Mouse (Mus musculus): ENCODE measurements at regions not wholly inside any gene's neighbourhood (a gene's known extent, or its start where the extent isn't known, plus 50 kb on each side); places are given as distances from the start of the nearest gene placed in this dataset.
"Not testable (repeated sequence)": the region's sequence is repeated elsewhere in the genome, so short reads cannot be mapped to it uniquely, and the experiment has no call there.

DNA sequence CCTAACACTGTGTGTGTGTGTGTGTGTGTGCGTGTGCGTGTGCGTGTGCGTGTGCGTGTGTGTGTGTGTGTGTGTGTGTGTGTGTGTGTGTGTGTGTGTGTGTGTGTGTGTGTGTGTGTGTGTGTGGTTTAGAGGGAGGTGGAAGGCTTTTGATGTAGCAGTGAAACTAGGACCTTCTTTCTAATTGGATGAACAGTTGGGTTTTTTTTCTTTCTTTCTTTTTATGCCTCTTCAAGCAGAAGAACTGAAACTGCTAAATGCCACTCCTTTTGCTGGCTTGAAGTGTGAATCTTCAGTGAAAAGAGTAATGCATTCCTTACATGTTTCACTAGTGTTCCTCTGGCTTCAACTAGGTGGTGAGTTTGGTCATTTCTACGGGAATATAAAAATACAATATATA is 524.6 kb upstream of the Olfr1507 start:
- DNase-seq (ENCODE audit: low spot score) = not testable (repeated sequence)

DNA sequence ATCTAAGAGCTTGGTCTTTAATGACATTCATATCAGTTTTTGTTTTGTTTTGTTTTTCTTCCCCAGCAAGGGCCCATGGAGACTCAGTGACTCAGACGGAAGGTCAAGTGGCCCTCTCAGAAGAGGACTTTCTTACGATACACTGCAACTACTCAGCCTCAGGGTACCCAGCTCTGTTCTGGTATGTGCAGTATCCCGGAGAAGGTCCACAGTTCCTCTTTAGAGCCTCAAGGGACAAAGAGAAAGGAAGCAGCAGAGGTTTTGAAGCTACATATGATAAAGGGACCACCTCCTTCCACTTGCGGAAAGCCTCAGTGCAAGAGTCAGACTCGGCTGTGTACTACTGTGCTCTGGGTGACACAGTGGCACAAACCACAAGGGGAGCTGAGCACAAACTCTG is 512.2 kb upstream of the Olfr1507 start:
- not testable (repeated sequence) for DNase-seq (ENCODE audit: low spot score)

DNA sequence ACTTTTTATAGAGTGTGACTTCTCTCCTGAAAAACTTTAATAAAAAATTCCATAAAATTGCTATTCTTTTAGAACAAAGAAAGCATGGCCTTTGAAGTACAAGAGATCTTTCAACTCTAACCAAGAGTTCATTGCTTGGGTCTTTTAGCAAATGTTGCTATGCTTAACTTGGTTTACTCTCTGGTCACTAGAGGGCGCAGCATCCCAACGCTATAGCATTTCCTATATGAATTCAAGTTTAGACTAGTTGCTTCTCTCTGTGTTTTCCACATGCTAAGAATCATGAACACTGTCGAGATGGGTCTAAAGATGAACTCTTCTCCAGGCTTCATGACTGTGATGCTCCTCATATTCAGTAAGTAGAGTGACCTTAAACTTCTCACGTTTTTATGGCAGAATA is 511.8 kb upstream of the Olfr1507 start:
- not testable (repeated sequence) for DNase-seq (ENCODE audit: low spot score)

- not testable (repeated sequence) for DNase-seq (ENCODE audit: low spot score)
These were observed 505.7 kb upstream of the Olfr1507 start for GRCm38 (mm10) chr14:53001289-53001688.

GRCm38 (mm10) chr14:52992106-52992760 is 496.7 kb upstream of the Olfr1507 start:
- DNase-seq (ENCODE audit: low spot score) = not testable (repeated sequence)

GRCm38 (mm10) chr14:52991328-52991665 is 495.7 kb upstream of the Olfr1507 start:
- DNase-seq (ENCODE audit: low spot score) = not testable (repeated sequence)

DNA sequence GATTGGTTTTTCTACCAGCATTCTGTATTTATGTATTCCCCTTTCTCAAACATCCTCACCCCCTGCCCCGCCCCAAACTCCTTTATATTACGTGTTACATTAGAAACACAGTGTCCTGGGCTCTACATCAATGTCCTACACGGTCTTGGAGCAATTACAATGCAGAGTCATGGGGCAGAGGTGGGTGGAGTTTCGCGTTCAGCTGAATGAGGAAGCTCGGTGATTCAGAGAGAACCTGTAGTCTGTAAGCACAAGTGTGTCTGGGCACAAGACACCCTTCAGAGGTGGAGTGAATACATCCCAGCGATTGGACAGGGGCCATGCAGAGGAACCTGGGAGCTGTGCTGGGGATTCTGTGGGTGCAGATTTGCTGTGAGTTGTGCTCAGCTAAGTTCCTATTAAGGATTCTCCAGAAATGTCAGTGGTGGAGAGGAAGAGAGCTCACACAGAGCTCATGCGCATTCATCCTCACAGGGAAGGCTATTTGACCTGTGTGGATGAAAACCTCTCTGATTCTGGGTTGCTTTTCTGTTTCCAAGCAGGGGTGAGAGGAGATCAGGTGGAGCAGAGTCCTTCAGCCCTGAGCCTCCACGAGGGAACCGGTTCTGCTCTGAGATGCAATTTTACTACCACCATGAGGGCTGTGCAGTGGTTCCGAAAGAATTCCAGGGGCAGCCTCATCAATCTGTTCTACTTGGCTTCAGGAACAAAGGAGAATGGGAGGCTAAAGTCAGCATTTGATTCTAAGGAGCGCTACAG is 495.2 kb upstream of the Olfr1507 start:
- DNase-seq (ENCODE audit: low spot score) = not testable (repeated sequence)

- DNase-seq (ENCODE audit: low spot score) = not testable (repeated sequence)
These were observed 494.4 kb upstream of the Olfr1507 start for GRCm38 (mm10) chr14:52989940-52990339.

- not testable (repeated sequence) for DNase-seq (ENCODE audit: low spot score)
These were observed 493.0 kb upstream of the Olfr1507 start for GRCm38 (mm10) chr14:52988563-52988962.

GRCm38 (mm10) chr14:52972207-52973003 is 476.9 kb upstream of the Olfr1507 start:
- not testable (repeated sequence) for DNase-seq (ENCODE audit: low spot score)

- not testable (repeated sequence) for DNase-seq (ENCODE audit: low spot score)
These were observed 466.6 kb upstream of the Olfr1507 start for GRCm38 (mm10) chr14:52962110-52962509.

DNA sequence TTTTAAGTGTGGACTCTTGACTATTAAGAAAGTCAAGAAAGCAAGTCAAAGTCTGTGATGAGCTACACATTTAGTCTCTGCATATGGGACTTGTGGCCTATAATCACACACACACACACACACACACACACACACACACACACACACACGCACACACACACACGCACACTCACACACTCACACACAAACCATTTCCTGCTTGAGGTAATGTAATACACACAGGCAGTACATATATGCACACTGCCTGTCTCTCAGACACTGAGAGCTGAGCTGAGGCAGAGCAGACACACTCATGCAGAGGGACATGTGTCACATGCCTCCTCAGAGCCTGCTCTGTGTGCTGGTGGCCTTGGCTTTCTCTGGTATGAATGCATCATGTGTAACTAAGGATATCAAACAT is 461.0 kb upstream of the Olfr1507 start:
- DNase-seq (ENCODE audit: low spot score) = not testable (repeated sequence)

DNA sequence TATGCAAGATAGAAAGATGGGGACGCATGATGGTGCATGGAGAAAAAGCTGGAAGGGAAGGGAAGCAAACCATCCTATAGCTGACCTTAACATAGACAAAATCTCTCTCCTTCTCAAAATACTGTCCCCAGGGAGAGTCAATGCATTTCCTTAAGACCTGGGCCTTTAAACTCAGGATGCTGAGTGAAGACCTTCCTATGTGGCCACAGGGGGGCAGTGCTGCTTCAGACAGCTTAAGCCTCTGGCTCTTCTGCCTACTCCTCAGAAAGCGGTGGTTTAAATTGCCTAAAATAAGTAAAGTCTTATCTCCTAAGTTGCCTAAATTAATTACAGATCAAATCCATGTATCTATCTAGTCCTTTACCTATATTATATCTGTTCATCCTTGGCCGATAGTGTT is 449.4 kb upstream of the Olfr1507 start:
- DNase-seq (ENCODE audit: low spot score) = not testable (repeated sequence)

DNA sequence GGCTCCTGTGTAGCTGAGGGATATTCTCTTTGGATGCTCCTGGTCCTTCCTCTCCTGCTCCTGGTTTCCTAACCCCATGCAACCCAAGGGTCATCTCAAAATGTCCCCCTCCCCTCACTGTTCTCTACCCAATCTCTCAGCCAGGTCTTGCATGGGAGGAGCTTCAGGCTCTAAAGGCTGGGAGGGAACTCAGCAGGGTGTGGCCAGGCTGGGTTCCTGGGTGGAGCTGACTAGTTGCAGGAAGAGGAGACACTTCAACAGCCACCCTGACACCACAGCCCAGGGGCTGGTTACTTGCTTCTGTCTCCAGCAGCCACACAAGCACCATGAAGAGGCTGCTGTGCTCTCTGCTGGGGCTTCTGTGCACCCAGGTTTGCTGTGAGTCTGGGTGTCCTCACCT is 446.9 kb upstream of the Olfr1507 start:
- not testable (repeated sequence) for DNase-seq (ENCODE audit: low spot score)

DNA sequence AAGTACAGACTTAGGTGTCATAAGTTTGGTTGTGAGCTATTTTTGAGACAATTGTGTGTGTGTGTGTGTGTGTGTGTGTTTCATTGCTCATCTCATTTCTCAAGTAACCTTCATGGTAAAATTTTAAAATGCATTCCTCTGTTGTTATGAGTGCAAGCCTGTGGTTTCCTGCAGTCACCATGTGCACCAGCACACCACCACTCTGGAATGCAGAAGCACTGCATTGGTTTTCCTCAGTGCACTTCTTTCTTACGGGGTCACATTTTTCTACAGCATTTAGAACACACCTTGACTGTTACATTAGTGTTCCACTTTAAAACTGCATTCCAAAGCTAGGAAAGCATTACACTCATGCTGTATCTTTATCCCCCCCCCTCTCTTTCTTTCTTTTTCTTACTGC is 446.2 kb upstream of the Olfr1507 start:
- DNase-seq (ENCODE audit: low spot score) = not testable (repeated sequence)

DNA sequence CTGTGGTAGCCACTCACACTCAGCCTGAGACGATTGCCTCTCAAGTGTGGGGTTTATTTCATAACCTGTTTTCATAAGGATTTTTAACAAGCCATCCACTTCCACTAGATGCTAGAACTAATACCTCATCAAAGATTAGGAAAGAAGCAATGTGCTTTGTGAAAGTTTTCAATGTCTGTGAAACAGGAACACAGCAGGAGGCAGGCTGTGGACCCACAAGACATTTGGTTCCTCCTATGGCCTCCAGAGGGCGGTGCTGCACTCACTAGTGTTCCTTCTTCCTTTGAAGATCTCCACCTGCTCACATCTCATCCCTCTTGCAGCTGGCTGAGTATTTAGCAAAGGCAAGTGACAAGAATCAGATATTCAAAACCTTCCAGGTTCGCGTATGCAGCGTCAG is 424.6 kb upstream of the Olfr1507 start:
- not testable (repeated sequence) for DNase-seq (ENCODE audit: low spot score)

DNA sequence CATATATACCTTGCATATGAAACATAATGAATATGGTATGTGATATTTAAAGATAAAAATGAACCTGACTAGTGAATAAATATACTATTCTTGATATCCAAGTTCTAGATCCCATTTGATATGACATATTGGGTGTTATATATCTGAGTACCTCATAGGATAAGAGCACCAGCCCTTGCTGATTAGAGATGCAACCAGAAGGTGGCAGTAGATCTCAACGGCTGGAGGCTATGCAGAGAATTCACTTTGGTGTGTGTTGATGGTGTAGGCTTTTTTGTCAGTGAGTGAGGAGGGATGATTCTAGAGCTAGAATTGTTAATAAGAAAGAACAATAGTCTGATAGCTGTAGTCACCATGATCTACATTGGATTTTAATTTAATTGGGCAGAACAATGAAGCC is 418.3 kb upstream of the Olfr1507 start:
- DNase-seq (ENCODE audit: low spot score) = not testable (repeated sequence)

GRCm38 (mm10) chr14:52899629-52900028 is 404.1 kb upstream of the Olfr1507 start:
- not testable (repeated sequence) for DNase-seq (ENCODE audit: low spot score)

DNA sequence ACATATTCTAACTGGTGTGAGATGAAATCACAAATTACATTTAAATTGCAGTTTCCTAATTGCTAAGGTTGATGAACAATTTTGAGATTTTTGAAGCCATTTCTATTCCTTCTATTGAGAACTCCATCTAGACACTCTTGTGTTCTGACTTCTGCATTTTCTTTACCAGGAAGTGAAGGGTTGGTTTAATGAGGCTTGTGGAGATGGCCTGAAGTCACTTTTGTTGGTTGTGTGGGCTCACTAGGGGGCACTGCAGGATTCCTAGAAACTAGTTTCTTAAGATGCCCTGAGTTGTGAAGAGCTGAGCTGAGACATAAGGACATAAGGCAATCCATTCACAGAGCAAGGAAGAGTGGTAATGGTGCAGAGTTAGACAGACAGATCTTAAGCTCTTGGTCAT is 402.8 kb upstream of the Olfr1507 start:
- DNase-seq (ENCODE audit: low spot score) = not testable (repeated sequence)

GRCm38 (mm10) chr14:52879978-52880377 is 384.4 kb upstream of the Olfr1507 start:
- not testable (repeated sequence) for DNase-seq (ENCODE audit: low spot score)

DNA sequence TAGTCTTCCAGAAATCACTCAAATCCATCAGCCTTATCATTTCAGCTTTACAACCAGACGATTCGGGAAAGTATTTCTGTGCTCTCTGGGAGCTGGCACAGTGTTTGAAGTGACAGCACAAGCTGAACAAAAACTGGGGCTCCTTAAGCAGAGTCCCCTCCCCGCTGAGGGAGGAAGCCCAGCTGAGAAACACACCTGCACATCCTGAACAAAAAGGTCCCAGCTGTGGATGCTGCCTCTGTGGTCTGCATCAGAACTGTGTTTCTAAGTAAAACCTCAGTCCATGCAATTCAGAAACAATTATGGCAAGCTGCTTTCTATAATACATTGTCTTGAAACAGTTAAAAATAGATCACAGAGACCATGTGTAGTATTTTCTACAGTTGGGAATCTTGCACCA is 368.3 kb upstream of the Olfr1507 start:
- DNase-seq (ENCODE audit: low spot score) = not testable (repeated sequence)

DNA sequence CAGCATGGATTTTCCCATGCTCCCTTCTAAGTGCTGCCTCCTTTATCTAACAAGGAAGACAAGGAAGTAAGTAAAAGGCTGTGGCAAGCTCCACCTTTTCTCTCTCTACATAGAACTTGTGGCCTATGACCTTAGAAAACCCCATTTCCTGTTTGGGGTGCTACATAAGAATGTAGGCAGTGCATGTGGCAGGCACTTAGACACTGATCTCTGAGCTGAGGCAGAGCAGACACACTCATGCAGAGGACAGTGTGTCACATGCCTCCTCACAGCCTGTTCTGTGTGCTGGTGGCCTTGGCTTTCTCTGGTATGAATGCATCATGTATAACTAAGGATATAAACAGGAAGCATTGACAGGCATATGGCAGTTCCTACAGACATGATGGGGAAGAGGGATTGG is 367.6 kb upstream of the Olfr1507 start:
- not testable (repeated sequence) for DNase-seq (ENCODE audit: low spot score)

DNA sequence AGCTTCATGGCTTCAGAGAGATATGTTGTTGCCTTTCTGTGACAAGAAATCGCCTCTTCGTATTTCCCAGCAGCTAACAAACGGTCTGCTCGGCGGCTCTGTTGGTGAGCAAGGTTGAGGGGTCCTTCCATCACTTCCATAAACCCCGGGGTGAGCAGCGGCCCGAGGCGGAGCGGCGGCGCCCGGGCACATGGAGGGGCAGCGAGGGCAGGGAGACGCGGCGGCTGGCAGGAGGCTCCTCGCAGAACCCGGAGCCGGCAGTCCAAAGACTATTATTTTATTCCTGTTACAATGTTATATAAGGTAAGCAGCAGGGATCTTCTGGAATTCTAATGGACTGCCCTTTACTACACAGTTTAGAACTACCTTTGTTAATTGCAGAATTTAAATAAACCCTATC is 366.9 kb upstream of the Olfr1507 start:
- DNase-seq (ENCODE audit: low spot score) = not testable (repeated sequence)

All from ovary, postnatal 14 days (tissue).